Mouse (Mus musculus): ENCODE measurements around the gene Zbtb44.

- TF ChIP-seq CTCF (IDR thresholded peaks at IDR 0.05; ENCODE audit: control insufficient read depth, insufficient read depth, low read length) (no peak), POLR2A (IDR thresholded peaks at IDR 0.05; ENCODE audit: borderline replicate concordance, control insufficient read depth, low read depth, low read length) (no peak)
These were observed 61.8 kb downstream of the Zbtb44 start for GRCm38 (mm10) chr9:31092111-31092832.

Data from bone marrow, adult 2 months (tissue).